8 mouse cellular contexts compared by ENCODE assay signal in genomic region chr15:85605962-85606610, GRCm38 (mm10). TPM values are rescaled to one million over a fixed set of nuclear protein-coding genes. Genes with fewer than 3 reads are reported as not detected.
DNase-seq lines count a peak whose midpoint lies in the region; ATAC-seq lines count a peak whose summit lies in the region.
"Had no signal": no experiment of that assay in that cellular context is flagged by ENCODE, and none has a peak within 500 bp of the region (broad histone marks: within the 10 kb centered on the region; RNA-seq: fewer than 3 reads in every experiment).

No protein-coding gene starts in this region.

- no peak overlapping the region for H3K4me3 ChIP-seq in kidney, embryonic 16.5 days (ENCODE audit: low read length)
- peak overlapping the region; percentile 31 for H3K4me3 ChIP-seq in brown adipose tissue, adult 24 weeks (ENCODE audit: insufficient read depth, low read depth, low read length)
- H3K4me3 ChIP-seq in forebrain, embryonic 16.5 days (replicated peaks; ENCODE audit: low read length) = no peak overlapping the region

- no peak for ATAC-seq in kidney, embryonic 16.5 days (ENCODE audit: low FRiP score, low TSS enrichment)
- no peak for ATAC-seq in forebrain, embryonic 16.5 days
- ATAC-seq: forebrain, embryonic 14.5 days had no signal

- H3K9me3 ChIP-seq in kidney, embryonic 16.5 days (ENCODE audit: low read length) = no peaks in the 10 kb centered on the region
- no peaks in the 10 kb centered on the region for H3K9me3 ChIP-seq in forebrain, embryonic 16.5 days (ENCODE audit: control insufficient read depth, low read length)

- H3K36me3 ChIP-seq in kidney, embryonic 16.5 days (ENCODE audit: insufficient read depth, low read length) = no peaks in the 10 kb centered on the region
- no peaks in the 10 kb centered on the region for H3K36me3 ChIP-seq in forebrain, embryonic 16.5 days (ENCODE audit: control insufficient read depth, insufficient read depth)

- H3K9ac ChIP-seq in kidney, embryonic 16.5 days (replicated peaks; ENCODE audit: low read length) = peak overlapping the region; percentile 33; the same call in 1 of the 2 replicates
- H3K9ac ChIP-seq in forebrain, embryonic 16.5 days (replicated peaks; ENCODE audit: low read depth, low read length) = no peak overlapping the region

- no peak overlapping the region for H3K4me2 ChIP-seq in kidney, embryonic 16.5 days (replicated peaks; ENCODE audit: low read depth, low read length)
- H3K4me2 ChIP-seq in forebrain, embryonic 16.5 days (ENCODE audit: low read length) = no peak overlapping the region

- peaks cover 14% of the 10 kb centered on the region for H3K4me1 ChIP-seq in kidney, embryonic 16.5 days (ENCODE audit: insufficient read depth, low read length)
- H3K4me1 ChIP-seq in brown adipose tissue, adult 24 weeks (ENCODE audit: control insufficient read depth, insufficient read depth, insufficient read length, low read length) = peaks cover 13% of the 10 kb centered on the region
- peaks cover 5% of the 10 kb centered on the region for H3K4me1 ChIP-seq in forebrain, embryonic 16.5 days (replicated peaks; ENCODE audit: control insufficient read depth, insufficient read depth, low read length)

- WGBS in kidney, embryonic 16.5 days = 33% methylated on average over 17 of the region's 17 CpGs
- WGBS in forebrain, embryonic 16.5 days = 73% methylated on average over 17 of the region's 17 CpGs

- H3K27ac ChIP-seq in kidney, embryonic 16.5 days (ENCODE audit: low read length) = no peak overlapping the region
- H3K27ac ChIP-seq in brown adipose tissue, adult 24 weeks (replicated peaks; ENCODE audit: low read depth, low read length) = 0 out of 2 replicates have a peak overlapping the region, but pooled peaks have one; percentile 23
- no peak overlapping the region for H3K27ac ChIP-seq in forebrain, embryonic 16.5 days (ENCODE audit: low read length)

- H3K27me3 ChIP-seq in kidney, embryonic 16.5 days (ENCODE audit: insufficient read depth, low read length) = no peaks in the 10 kb centered on the region
- H3K27me3 ChIP-seq in forebrain, embryonic 16.5 days (replicated peaks; ENCODE audit: control insufficient read depth, insufficient read depth, low read length) = no peaks in the 10 kb centered on the region

- intact Hi-C loops in heart, postnatal 10 days (cut with DNase I) = no loop called here

- DNase-seq in kidney, adult 18-20 months = no peak
- DNase-seq in heart, postnatal 10 days = peak; percentile 56 to 71
- peak; percentile 34 to 61 for DNase-seq in lung, postnatal 4 days
- DNase-seq in cerebellum, adult 11 months = no peak

RNA-seq across cellular contexts. Expression of gene Wnt7b, which starts 23.8 kb away (rescaled TPM):
- 21.2 and 22.5 TPM in 2 replicates for polyA plus RNA-seq in kidney, embryonic 16.5 days (2015; fragmentation: Nextera tagmentation; extraction: Ambion mirVana)
- polyA plus RNA-seq in brown adipose tissue, adult 24 weeks (2012; ENCODE audit: insufficient read depth, insufficient read length, missing spikeins) = not detected in 2 replicates
- under 1 TPM; 0.22 to 0.25 TPM for total RNA-seq in heart, postnatal 10 days (2021)
- 110 and 125 TPM in 2 replicates for polyA plus RNA-seq in forebrain, embryonic 16.5 days (2015; fragmentation: Nextera tagmentation; extraction: Ambion mirVana)

Comparison
In these comparisons a context has a peak if more than half of its experiments do, and no peak if none do; other contexts are left out.
1. DNase-seq: peak in heart, postnatal 10 days (2 of 2) and lung, postnatal 4 days (2 of 2); none in kidney, adult 18-20 months (single experiment) and cerebellum, adult 11 months (single experiment).
2. RNA of gene Wnt7b, which starts 23.8 kb away (polyA plus RNA-seq): 110 to 125 TPM in forebrain, embryonic 16.5 days and 21.2 to 22.5 TPM in kidney, embryonic 16.5 days; not detected in brown adipose tissue, adult 24 weeks; every median in the first group is over 10 times any median in the second.